Mouse (Mus musculus) right cerebral cortex, postnatal 14 days (tissue): ENCODE measurements around the gene Tm9sf4.
A peak's percentile ranks its signal among the peaks of the same experiment; 100 is the strongest.

Source experiments
- DNase-seq: peaks from one replicate; pipeline ENCODE4 v3.0.0; 2022

Gene Tm9sf4

GRCm38 (mm10) chr2:153218516-153218915 lies 57.4 kb downstream of the Tm9sf4 start:
- no peak for DNase-seq

DNA sequence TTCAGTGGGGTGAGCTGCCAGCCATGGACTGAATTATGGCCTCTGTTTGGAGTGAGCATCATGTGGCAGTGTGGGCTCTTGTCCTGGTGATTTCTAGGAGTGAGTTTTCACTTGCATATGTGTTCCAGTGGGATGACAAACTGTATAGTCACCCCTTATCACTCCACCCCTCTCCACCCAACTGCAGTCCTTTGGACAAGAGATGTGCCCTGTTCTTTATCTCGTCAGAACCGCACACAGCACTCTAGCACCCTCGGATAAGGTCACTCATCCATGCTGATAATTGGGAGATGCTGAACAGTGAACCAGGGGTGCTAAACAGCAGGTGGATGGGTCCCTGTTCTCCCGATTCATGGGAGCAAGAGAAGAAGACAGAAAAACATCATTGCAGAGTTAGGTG lies 60.5 kb downstream of the Tm9sf4 start:
- DNase-seq, result no peak

- no peak for DNase-seq
Measured at GRCm38 (mm10) chr2:153222130-153222529, 61.0 kb downstream of the Tm9sf4 start.

DNA sequence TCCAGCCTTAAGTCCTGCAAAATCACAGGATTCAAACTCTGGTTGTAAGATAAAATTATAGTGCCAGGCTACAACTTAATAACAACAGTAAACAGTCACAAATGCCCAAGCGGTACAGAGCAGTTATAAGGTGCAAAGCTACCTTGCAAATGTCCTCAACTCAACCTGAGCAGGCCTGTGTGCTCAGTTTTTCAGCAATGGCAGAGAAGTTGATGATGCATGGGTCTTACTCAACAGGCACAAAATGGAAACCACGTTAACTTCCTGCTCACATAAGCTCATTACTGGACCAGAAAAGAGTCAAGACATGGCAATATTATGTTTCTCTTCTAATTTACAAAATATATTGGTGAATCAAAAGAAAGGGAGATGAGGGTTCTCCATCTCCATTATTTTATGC lies 61.5 kb downstream of the Tm9sf4 start:
- no peak for DNase-seq

- DNase-seq, result peak; percentile 62
Measured at GRCm38 (mm10) chr2:153224946-153225594, 64.0 kb downstream of the Tm9sf4 start, which contains the start of gene Tspyl3. Tspyl3 (minus strand) TSS chr2:153225441.

DNA sequence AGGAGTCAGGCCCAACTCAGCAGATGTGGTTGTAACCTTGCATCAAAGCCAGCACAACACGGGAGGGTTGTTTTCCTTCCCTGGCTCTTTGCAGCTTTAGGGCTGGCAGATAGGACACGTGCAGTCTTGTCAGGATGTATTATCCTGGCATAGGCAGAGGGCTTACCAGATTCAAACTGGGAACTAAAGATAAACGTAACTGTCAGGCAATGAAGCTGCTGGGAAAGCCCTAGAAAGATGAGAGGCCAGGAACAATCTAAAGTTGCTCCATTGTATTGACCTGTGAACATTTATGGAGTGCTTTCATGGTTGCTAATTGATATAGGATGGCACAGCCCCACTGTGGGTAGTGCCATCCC lies 64.5 kb downstream of the Tm9sf4 start:
- no peak for DNase-seq

DNA sequence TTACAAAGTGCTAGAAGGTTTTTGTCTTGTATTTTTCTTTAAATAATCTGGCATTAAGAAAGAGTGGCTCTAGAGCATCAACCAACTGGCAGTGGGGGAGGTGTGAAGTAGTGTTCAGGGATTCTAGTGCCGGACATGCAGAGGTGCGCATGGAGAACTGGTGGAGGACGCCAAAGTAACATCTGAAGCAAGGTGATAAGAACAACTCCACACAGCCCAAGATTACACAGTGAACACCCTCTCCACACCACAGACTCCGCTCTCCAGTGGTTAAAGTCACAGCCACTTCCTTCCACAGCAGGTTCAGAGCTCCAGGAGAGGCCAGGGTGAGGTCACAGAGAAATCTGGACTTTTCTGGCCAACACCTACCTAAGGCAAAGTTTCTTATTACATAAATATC lies 66.9 kb downstream of the Tm9sf4 start:
- DNase-seq, result no peak

GRCm38 (mm10) chr2:153228523-153228922 lies 67.4 kb downstream of the Tm9sf4 start:
- DNase-seq, result no peak

DNA sequence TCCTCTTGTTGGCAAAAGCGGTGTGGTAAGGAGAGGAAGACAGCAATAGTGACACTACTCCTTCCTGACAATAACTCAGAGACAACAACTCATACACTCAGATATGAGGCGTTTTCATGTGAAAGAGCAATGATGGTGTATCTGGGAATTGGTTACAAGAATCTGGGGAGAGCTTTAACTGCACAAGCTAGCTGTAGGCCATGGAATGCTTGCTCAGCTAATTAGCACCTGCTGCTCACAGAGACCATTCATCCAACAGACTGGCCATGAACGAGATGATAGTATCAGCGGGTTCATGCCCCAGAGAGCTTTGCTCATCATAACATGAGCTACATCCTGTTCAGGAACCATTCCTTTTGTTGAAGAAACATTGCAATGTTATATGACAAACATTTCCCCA lies 76.1 kb downstream of the Tm9sf4 start:
- DNase-seq, result no peak

DNA sequence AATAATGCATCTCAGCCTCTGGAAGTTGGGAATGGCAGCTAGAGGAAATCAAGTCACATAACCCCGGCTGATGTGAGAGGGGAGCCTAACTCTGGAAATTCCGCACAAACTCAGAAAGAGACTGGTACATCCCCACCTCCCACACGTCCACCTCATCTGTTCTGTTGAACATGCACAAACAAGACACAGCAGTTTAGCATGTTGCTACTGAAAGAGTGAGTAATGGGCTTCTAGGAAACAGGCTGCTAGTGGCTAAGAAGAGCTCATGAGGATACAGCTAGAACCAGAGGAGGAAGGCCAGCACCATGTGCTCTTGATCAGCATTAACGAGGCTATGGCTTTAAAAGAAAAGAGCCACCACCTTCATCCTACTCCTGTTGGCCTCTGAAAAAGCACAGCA lies 76.8 kb downstream of the Tm9sf4 start:
- no peak for DNase-seq

DNA sequence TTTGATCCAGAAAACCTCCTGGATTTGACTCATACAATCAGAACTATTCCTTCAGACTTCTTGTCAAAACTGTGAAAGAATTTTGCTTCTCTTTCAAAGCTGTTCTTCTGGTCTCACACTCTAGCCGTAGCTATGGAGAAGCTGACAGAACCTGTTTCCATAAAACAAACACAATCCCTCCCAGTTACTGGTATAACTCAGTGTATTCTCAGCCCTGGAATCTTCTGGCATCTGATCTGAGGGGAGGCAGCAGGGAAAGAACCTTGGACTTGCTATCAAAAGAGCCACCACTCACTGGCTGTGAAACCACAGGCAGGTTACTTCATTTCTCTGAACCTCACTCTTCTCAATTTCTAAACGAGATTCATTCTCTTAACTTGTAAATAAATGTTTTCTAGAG lies 77.3 kb downstream of the Tm9sf4 start:
- no peak for DNase-seq

- DNase-seq, result no peak
Measured at GRCm38 (mm10) chr2:153239021-153239859, 78.1 kb downstream of the Tm9sf4 start.

DNA sequence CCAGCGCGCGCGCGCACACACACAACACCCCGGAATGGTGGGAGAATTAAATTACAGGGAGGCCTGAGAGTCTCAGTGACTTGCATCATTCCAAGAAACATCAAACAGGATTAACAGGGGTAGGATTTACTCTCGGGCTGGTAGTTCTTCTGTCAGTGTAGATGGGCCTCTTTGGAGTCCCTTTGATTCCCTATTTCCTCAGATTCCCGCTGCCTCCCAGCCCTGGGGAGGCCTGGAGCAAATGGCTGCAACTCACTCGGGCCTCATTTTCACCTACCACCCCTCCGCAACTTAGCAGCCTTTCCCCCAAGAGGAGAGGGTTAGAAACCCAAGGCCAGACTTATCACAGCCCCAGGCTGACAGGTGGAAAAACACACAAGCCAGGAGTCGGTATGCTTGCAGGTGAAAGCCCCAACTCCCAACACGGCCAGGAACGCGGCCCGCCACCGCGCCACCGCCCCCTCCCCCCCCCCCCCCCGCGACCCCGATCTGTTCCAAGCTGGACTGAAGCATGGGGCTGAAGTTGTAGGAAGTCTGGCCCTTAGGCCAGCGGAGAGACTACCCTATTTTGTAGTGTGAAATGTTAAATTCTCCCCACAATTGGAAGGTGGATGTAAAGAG lies 78.9 kb downstream of the Tm9sf4 start:
- no peak for DNase-seq

DNA sequence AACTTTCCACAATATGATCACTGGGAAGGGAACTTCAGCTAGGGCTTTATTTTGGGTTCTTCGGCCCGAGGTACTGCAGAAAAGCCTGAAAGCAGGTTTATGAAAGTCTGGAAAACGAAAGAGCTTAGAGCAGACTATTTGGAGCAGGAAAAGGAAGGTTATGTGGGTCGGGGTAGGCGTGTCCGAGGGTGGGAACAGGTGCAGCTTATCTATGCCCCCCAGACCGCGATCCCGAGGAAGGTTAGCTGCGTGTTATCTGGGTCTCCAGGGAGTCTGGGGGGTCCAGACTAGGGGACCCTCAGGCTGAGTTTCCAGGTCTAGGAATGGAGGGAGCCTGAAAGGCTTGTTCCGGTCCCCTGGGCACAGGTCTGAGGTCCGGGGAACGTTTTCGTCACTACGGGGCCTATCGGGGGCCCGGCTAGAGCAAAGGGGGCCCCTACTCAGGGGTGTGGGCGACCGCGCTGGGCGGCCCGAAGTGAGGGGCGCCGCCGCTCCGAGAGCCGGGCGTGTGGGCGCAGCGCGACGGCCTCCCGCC lies 79.7 kb downstream of the Tm9sf4 start:
- DNase-seq, result no peak

GRCm38 (mm10) chr2:153241250-153242014 lies 80.3 kb downstream of the Tm9sf4 start, which contains the start of the genes Plagl2 and Pofut1:
Plagl2 (minus strand) TSS chr2:153241426.
Pofut1 (plus strand) TSS chr2:153241533.
- DNase-seq, result peak; percentile 87

DNA sequence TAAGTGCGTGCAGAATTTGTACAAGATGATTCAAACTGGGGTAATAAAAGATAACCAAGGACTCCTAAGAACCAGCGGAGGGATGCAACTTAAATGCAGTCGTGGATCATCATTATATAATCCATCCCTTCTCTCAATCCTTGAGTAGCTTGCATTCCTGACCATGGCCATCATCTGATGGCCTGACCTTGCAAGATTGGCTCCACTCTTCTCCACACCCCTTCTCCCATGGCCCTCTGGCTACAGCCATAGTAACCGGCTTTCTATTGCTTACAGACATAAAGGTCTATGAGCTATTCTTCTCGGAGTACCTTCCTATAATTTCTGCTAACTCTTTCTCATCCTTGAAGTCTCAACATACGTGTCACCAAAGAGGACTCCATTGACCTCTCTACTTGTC lies 81.1 kb downstream of the Tm9sf4 start:
- no peak for DNase-seq

- DNase-seq, result no peak
Measured at GRCm38 (mm10) chr2:153249751-153250150, 88.6 kb downstream of the Tm9sf4 start.

DNA sequence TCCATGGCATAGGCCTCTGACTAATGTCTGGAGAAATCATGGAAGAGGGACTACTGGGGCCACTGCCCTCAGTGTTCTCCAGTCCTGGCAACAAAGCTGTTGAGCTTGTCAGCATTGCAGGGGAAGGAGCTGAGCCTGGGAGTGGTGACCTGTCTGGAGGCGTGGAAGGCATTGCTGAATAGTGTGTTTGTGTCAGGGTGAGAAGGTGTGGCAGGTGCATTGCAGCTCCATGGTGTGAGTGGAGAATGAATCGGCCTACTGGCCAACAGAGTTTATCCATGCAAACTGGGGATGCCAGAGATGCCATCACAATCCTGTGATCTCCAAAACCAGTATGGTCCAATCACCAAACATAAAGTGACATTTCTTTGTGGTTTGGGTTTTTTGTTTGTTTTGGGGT lies 95.5 kb downstream of the Tm9sf4 start:
- DNase-seq, result no peak

- DNase-seq, result no peak
Measured at GRCm38 (mm10) chr2:153259030-153259863, 98.1 kb downstream of the Tm9sf4 start.
